Mouse (Mus musculus): ENCODE results near the gene Mif4gd.

DNA sequence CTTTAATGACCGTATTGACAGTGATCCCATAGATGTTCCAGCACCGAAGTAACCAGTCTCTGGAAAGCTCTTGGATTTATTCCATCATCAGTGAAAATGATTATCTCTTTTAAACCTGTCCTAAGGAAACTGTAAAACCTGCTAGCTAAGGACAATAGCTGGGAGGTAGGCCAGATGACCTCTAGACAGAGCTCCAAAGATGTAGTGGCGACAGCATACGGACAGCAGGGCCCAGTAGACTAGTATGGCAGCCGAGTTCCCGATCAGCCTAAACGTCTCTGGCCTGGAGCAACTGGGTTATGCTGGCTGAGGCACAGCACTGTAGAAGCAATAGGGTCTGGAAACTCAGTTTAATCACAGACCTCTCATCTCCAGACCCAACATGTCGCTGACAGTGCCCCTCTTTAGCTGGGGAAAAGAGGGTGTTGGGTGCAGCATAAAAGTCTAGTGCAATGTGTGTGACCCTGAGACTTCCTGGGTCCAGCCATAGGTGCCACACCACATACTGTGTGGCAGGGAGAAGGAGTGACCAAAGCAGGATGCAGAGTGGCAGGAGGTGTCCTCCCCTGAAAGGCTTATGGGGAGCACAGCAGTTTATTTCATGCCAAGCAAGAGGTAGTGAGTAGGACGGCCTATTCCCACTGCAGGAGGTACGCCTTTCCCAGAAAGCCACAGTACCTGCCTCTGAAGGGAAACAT lies 28.2 kb downstream of the Mif4gd start:
- TF ChIP-seq CTCF (IDR thresholded peaks at IDR 0.05; ENCODE audit: borderline replicate concordance, control insufficient read depth, extremely low read depth, insufficient read depth, low read length, poor library complexity): no peak
- TF ChIP-seq POLR2A (IDR thresholded peaks at IDR 0.05; ENCODE audit: control insufficient read depth, extremely low read depth, insufficient read depth, low read length, poor library complexity): no peak
